Mouse (Mus musculus) naive thymus-derived CD4-positive, alpha-beta T cell, adult 2 months (primary cell): ENCODE data around the gene Gpr25.

Experiments
- DNase-seq: peaks from one replicate; pipeline ENCODE4 v3.0.0-alpha.2; 2011; ENCODE audit warnings: low read depth

Gpr25 gene

GRCm38 (mm10) chr1:136260635-136261238 is at the start of gene Gpr25:
Gpr25 (minus strand) TSS chr1:136260873.
- DNase-seq: no peak

GRCm38 (mm10) chr1:136309193-136309592 is 48.5 kb upstream of the Gpr25 start:
- DNase-seq: no peak

GRCm38 (mm10) chr1:136306424-136306823 is 45.8 kb upstream of the Gpr25 start:
- DNase-seq: peak; percentile 56

- DNase-seq: no peak
Observed at GRCm38 (mm10) chr1:136293961-136294360, 33.3 kb upstream of the Gpr25 start.

- DNase-seq: no peak
Observed at GRCm38 (mm10) chr1:136289803-136290202, 29.1 kb upstream of the Gpr25 start.

GRCm38 (mm10) chr1:136277366-136277765 is 16.7 kb upstream of the Gpr25 start:
- no peak for DNase-seq

GRCm38 (mm10) chr1:136268224-136268623 is 7.6 kb upstream of the Gpr25 start:
- no peak for DNase-seq

GRCm38 (mm10) chr1:136266127-136266526 is 5.5 kb upstream of the Gpr25 start:
- DNase-seq: no peak

- DNase-seq: no peak
Observed at GRCm38 (mm10) chr1:136263355-136263754, 2.7 kb upstream of the Gpr25 start.

- DNase-seq: no peak
Observed at GRCm38 (mm10) chr1:136259893-136260634, 609 bp downstream of the Gpr25 start.

GRCm38 (mm10) chr1:136259543-136259892 is 1.2 kb downstream of the Gpr25 start:
- DNase-seq: no peak

GRCm38 (mm10) chr1:136258495-136258894 is 2.2 kb downstream of the Gpr25 start:
- DNase-seq: no peak

- DNase-seq: no peak
Observed at GRCm38 (mm10) chr1:136255657-136256056, 5.0 kb downstream of the Gpr25 start.

- no peak for DNase-seq
Observed at GRCm38 (mm10) chr1:136255174-136255573, 5.5 kb downstream of the Gpr25 start.

GRCm38 (mm10) chr1:136254503-136255065 is 6.1 kb downstream of the Gpr25 start:
- DNase-seq: no peak

- DNase-seq: no peak
Observed at GRCm38 (mm10) chr1:136253472-136253871, 7.2 kb downstream of the Gpr25 start.

GRCm38 (mm10) chr1:136249662-136250061 is 11.0 kb downstream of the Gpr25 start:
- DNase-seq: no peak

GRCm38 (mm10) chr1:136247393-136247792 is 13.3 kb downstream of the Gpr25 start:
- no peak for DNase-seq

GRCm38 (mm10) chr1:136244469-136244868 is 16.2 kb downstream of the Gpr25 start:
- DNase-seq: no peak

GRCm38 (mm10) chr1:136241801-136242200 is 18.9 kb downstream of the Gpr25 start:
- no peak for DNase-seq

GRCm38 (mm10) chr1:136238495-136238894 is 22.2 kb downstream of the Gpr25 start:
- DNase-seq: no peak

GRCm38 (mm10) chr1:136234595-136235092 is 26.0 kb downstream of the Gpr25 start:
- DNase-seq: peak; percentile 30

- peak; percentile 60 for DNase-seq
Observed at GRCm38 (mm10) chr1:136233892-136234594, 26.6 kb downstream of the Gpr25 start, which contains the start of gene Inava. Inava (minus strand) TSS chr1:136234264.
